Comparison of ENCODE assay signal across 10 mouse cellular contexts in genomic region chr14:20564692-20565091, GRCm38 (mm10). TPM values are rescaled to one million over a fixed set of nuclear protein-coding genes. Genes with fewer than 3 reads are reported as not detected.
DNase-seq lines count a peak whose midpoint lies in the region; ATAC-seq and TF ChIP-seq lines count a peak whose summit lies in the region.
"Had no signal": no experiment of that assay in that cellular context is flagged by ENCODE, and none has a peak within 500 bp of the region (broad histone marks: within the 10 kb centered on the region; RNA-seq: fewer than 3 reads in every experiment).

No protein-coding gene starts in this region.

- no peaks in the 10 kb centered on the region for H3K27me3 ChIP-seq in intestine, postnatal 0 days (replicated peaks; ENCODE audit: control insufficient read depth, insufficient read depth, low read length)
- no peaks in the 10 kb centered on the region for H3K27me3 ChIP-seq in intestine, embryonic 15.5 days (replicated peaks)
- H3K27me3 ChIP-seq: midbrain, embryonic 12.5 days had no signal

- no peak overlapping the region for H3K9ac ChIP-seq in intestine, postnatal 0 days (ENCODE audit: low read depth, low read length)
- no peak overlapping the region for H3K9ac ChIP-seq in intestine, embryonic 15.5 days
- H3K9ac ChIP-seq: hindbrain, embryonic 14.5 days; midbrain, embryonic 12.5 days had no signal

- no peaks in the 10 kb centered on the region for H3K9me3 ChIP-seq in intestine, postnatal 0 days (ENCODE audit: control insufficient read depth)
- no peaks in the 10 kb centered on the region for H3K9me3 ChIP-seq in intestine, embryonic 15.5 days
- H3K9me3 ChIP-seq: midbrain, embryonic 12.5 days had no signal

- ATAC-seq in intestine, postnatal 0 days = no peak
- no peak for ATAC-seq in intestine, embryonic 15.5 days

- 77% methylated on average over 12 of the region's 12 CpGs for WGBS in intestine, postnatal 0 days
- 76% methylated on average over 12 of the region's 12 CpGs for whole genome bisulfite sequencing in intestine, embryonic 15.5 days

- H3K27ac ChIP-seq in intestine, postnatal 0 days (ENCODE audit: low read depth, low read length) = no peak overlapping the region
- no peak overlapping the region for H3K27ac ChIP-seq in intestine, embryonic 15.5 days
- H3K27ac ChIP-seq: hindbrain, embryonic 14.5 days; midbrain, embryonic 12.5 days had no signal

- H3K36me3 ChIP-seq in intestine, postnatal 0 days (ENCODE audit: control insufficient read depth, insufficient read depth) = peaks cover 37% of the 10 kb centered on the region
- H3K36me3 ChIP-seq in intestine, embryonic 15.5 days = peaks cover 15% of the 10 kb centered on the region

- peak; percentile 60 for DNase-seq in testis, postnatal 10 days (ENCODE audit: low spot score)
- DNase-seq in testis, postnatal 14 days (ENCODE audit: low spot score) = no peak
- peak; percentile 21 for DNase-seq in gastrocnemius, adult 8-10 months (ENCODE audit: low spot score in 2 of 2)
- DNase-seq in spleen, postnatal 14 days (ENCODE audit: low spot score in 2 of 2) = no peak
- DNase-seq in frontal cortex, postnatal 10 days (ENCODE audit: low spot score in 2 of 2) = no peak
- DNase-seq: cerebellum, adult 9-10 months had no signal

- no peak overlapping the region for H3K4me2 ChIP-seq in intestine, postnatal 0 days (replicated peaks; ENCODE audit: low read depth)
- no peak overlapping the region for H3K4me2 ChIP-seq in intestine, embryonic 15.5 days (replicated peaks)
- H3K4me2 ChIP-seq: hindbrain, embryonic 14.5 days; midbrain, embryonic 12.5 days had no signal

- peak; percentile 50 for TF ChIP-seq CTCF in intestine, postnatal 0 days (IDR thresholded peaks at IDR 0.05; ENCODE audit: low read depth)

- H3K4me1 ChIP-seq in intestine, postnatal 0 days (replicated peaks; ENCODE audit: control insufficient read depth, insufficient read depth, low read length) = no peaks in the 10 kb centered on the region
- H3K4me1 ChIP-seq in intestine, embryonic 15.5 days (replicated peaks) = no peaks in the 10 kb centered on the region
- H3K4me1 ChIP-seq: midbrain, embryonic 12.5 days had no signal

- H3K4me3 ChIP-seq in intestine, postnatal 0 days (ENCODE audit: low read depth, low read length) = no peak overlapping the region
- no peak overlapping the region for H3K4me3 ChIP-seq in intestine, embryonic 15.5 days (replicated peaks)
- H3K4me3 ChIP-seq: midbrain, embryonic 12.5 days had no signal

RNA-seq across cellular contexts. Expression of gene Ppp3cb, which starts 18.3 kb away (rescaled TPM):
- 24.2 and 24.4 TPM in 2 replicates for polyA plus RNA-seq in intestine, postnatal 0 days (2015; fragmentation: Nextera tagmentation; extraction: Ambion mirVana)
- 37.9 and 38.8 TPM in 2 replicates for polyA plus RNA-seq in intestine, embryonic 15.5 days (2015; fragmentation: Nextera tagmentation; extraction: Ambion mirVana)
- total RNA-seq in gastrocnemius, adult 8-10 months (2022) = 100 to 1,000 TPM; 187 to 242 (median 207) TPM

Comparison
In these comparisons a context has a peak if more than half of its experiments do, and no peak if none do; other contexts are left out.
1. DNase-seq: peak in testis, postnatal 10 days (single experiment) and gastrocnemius, adult 8-10 months (2 of 2); none in testis, postnatal 14 days (single experiment), spleen, postnatal 14 days (0 of 2) and frontal cortex, postnatal 10 days (0 of 2).